Mouse (Mus musculus): ENCODE measurements around the gene Fam129b.

Fam129b gene

DNA sequence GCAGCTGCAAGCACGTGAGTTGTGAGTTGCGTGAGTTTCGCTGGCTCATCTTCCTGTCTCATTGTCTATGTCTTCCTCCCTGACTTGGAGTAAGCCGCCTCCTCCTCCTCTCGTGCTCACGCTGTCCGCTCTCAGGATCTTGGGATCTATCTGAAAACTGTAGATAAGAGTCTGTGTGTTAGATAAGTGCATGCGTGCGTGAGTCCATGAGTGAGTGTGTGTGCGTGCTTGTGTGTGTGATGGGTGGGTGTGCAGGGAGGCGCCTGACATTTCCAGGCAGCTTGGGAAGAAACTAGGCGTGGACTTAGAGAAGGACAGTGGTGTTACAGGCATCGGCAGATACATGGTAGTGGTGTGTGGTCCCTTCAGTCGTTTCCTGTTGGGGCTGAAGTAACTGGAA, 16.6 kb downstream of the Fam129b start:
- DNase-seq (ENCODE audit: low spot score): no peak

DNA sequence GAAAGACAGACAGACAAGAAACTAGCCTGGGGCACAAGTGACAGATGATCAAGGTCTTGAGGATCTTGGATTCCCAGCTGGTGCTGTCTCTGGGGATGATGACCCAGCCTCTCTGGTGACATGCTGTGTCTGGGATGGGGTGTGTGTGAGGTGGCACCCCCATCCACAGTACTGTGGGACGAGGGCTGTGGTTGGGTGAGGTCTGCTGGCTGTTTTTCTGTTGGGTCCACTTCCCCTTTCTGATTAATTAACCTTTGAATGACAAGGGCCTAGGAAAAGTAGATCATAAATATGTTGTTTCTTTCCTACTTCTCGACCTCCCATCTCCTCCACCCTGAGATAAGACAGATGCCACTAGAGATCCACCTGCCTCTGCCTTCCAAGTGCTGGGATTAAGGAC, 18.2 kb downstream of the Fam129b start:
- DNase-seq (ENCODE audit: low spot score): no peak

DNA sequence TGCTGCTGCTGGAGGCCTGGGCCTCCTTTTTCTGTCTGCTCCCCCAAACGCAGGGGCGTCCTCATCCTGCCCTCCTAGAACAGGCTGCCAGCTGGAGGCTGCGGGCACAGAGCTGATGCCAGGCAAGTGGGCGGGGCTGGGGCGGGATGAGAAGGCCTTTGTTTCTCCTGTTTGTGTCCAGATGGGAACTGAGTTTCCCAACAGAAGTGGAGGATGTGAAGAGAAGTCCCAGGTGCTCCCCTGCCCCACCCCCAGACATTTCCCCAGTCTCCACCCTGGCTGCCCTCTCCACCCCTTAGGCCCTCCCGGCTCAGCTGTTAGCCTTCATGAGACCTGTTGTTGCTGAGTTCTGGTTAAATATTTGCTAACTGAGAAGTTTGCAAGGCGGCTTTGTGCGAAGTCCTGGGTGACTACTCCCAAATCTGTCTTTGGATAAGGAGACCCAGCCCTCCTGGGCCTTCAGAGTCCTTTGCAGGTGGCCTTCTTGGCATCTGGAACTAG, 19.7 kb downstream of the Fam129b start:
- DNase-seq (ENCODE audit: low spot score): peak; percentile 46

DNA sequence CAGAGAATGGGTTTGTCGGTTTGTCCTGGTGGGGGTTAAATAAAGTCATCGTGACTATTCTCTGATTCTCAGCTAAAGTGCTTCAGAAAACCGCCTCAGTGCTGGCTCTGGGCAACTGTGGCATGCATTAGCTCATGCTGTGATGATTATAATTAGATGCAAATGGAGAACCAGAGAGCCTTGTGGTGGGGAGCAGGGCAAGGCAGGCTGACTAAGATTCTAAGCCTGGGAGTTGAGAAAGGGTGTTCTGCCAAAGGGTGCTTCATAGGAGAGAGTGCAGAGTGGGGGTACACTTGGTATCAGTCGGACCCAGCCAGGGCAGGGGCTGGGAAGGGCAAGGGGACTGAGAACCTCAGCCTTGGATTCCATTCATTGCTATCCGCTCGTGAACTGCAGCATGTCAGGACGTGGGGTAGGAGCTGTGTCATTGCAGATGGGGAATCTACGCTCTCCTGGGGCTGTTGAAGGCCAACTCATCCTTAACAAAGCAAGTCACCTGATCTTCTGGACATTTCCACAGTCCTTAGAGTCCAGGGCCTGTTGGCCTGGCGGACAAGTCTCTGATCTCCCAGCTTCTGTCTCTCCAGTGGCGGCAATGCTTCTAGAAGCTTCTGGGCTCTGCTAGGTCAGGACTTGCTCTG, 20.7 kb downstream of the Fam129b start:
- no peak for DNase-seq (ENCODE audit: low spot score)

DNA sequence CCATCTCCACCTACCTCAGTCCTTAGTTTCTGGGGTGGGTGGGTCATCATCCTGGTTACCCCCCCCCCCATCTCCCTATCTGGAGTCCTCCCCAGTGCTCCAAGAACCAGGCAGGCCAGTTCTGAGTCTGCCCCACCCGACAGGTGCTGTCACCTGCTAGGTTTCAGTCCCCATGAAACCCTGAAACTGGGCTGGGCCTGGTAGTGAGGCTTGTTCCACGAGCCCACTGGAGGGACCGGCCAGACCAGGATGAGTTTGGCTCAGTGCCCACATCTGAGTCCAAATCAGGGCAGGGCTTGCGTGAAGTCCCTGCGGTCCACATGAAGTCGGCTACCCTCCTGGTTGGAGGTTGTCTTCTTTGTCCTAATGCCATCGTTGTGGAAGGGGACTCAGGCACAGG, 23.1 kb downstream of the Fam129b start:
- DNase-seq (ENCODE audit: low spot score): peak; percentile 47

DNA sequence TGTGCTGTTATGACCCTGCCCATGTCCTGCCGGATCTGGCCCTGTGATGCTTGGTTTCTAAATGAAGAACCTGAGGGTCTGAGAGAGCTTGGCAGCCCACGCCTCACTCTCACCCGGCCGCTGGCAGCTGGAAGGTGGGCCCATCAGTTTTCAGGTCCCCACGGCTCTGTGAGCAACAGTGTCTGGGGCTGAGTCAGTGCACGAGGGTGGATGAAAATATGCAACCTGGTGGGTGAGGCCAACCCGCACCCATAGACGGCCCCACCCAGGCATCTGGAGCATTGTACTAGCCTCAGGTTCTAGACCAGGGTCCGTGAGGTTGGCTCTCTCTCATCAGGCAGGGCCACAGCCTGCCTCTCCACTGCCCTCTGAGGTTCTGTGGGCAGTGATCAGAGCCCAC, 26.2 kb downstream of the Fam129b start:
- no peak for DNase-seq (ENCODE audit: low spot score)

DNA sequence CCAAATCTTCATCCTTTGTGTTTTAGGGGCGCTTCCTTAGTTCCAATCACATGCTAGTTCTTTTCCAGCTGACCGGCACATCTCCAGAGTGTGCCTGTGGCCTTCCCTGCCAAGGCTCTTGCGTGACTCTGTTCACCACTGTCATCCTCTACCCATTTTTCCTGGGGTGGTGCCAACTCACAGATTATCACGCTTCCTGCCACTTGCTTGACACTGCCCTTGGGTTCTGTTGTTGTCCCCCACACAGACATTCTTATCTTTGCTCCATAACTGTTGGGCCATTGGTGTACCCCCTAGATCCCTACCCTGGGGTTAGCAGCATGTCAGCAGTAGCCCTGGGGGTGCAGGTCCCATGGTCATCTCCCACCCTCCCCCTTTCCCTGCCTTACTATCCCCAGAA, 27.6 kb downstream of the Fam129b start:
- no peak for DNase-seq (ENCODE audit: low spot score)

DNA sequence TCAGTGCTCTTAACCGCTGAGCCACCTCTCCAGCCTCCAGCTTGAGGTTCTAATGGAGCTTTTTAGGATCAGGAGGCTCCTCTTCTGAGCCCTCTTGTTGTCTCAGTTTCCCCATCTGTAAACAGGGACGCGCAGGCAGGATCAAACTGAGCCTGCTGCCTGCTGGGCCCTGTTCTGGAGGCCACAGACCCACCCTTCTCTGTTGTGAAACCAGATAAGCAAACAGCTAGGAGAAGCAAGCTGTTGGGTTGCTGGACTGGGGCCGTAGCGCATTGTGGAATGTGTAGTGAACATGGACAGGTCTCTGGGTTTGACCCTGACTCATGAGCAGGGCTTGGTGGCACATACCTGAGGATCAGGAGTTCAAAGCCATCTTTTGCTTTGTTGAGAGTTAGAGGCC, 28.7 kb downstream of the Fam129b start:
- no peak for DNase-seq (ENCODE audit: low spot score)

DNA sequence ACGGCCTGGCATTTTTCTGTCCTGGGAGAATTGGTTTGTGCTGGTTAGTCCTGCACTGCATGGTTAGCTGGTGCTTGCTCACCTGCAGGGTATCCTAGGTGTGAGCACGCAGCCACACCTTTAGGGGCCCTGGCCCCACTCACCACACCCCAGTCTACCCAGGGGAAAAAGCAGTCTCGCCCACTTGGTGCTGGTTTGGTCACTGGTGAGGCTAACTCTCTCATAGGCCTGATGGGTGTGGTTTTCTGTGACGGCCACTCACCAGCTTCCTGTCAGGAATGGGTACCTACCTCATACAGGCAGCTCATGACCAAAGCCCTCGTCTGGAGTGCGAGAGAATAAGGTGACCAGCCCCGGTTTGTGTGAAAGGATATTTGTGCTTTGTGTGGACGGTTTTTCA, 29.4 kb downstream of the Fam129b start:
- no peak for DNase-seq (ENCODE audit: low spot score)

DNA sequence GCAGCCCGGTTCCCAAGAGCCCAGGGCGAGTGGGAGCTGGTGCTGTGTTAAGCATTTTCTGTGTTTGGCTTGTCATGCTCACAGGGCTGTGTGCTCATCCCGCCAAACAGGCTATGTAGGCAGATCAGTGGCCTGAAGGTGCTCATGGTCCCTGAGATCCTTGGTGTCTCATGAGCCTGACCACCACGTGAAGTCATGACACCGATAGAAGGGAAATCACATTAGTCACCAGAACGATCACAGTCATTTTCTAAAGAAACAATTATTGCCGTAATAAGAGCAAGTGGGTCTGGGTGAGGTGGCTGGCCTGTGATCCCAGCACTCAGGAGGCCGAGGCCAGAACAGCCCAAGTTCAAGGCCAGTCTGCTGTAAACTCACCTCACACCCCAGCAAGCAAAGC, 31.5 kb downstream of the Fam129b start:
- no peak for DNase-seq (ENCODE audit: low spot score)

GRCm38 (mm10) chr2:32908272-32908671, 32.4 kb downstream of the Fam129b start:
- no peak for DNase-seq (ENCODE audit: low spot score)

- DNase-seq (ENCODE audit: low spot score): no peak
These were observed 32.9 kb downstream of the Fam129b start for GRCm38 (mm10) chr2:32908796-32909195.

- DNase-seq (ENCODE audit: low spot score): no peak
These were observed 35.8 kb downstream of the Fam129b start for GRCm38 (mm10) chr2:32911639-32912182.

GRCm38 (mm10) chr2:32912210-32912804, 36.4 kb downstream of the Fam129b start:
- peak; percentile 94 for DNase-seq (ENCODE audit: low spot score)

DNA sequence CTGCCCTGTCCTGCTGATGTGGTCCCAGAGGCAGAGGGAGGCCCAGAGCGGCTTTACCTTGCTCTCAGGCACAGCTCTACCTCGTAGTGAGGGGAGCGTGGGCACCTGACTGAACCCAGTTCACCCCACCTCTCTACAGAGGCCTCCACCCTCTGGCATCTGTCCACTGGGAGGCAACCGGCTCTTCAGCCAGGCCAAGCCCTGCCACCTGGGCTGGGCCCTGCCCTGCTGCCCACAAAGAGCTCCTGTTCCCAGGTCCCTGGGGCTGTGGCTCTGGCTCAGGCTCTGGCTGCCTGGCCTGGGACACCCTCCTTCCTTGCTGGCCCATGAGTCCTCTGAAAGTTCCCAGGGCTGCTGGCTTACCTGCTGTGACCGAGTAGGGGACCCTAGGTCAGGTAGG, 38.4 kb downstream of the Fam129b start:
- peak; percentile 53 for DNase-seq (ENCODE audit: low spot score)

GRCm38 (mm10) chr2:32914896-32915295, 39.0 kb downstream of the Fam129b start:
- DNase-seq (ENCODE audit: low spot score): peak; percentile 41

DNA sequence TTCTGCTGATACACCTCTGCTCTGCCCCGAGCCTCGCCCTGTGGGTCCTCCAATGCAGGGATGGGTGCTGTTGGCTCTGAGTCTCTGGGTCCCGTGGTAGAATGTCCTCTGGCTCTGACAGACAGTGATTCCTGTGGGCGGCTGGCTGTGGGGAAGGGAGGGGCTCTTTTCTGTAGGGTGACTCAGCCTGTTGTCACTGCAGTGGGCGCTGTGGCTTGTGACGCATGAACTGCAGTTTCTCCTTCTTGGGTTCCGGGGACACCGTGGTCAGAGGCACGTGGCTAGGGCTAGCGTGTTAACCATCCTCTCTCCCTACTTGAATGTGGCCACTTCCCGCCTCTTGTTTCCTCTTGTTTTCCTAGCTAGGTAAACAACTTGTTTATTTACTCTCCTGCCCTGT, 41.6 kb downstream of the Fam129b start:
- DNase-seq (ENCODE audit: low spot score): peak; percentile 50

DNA sequence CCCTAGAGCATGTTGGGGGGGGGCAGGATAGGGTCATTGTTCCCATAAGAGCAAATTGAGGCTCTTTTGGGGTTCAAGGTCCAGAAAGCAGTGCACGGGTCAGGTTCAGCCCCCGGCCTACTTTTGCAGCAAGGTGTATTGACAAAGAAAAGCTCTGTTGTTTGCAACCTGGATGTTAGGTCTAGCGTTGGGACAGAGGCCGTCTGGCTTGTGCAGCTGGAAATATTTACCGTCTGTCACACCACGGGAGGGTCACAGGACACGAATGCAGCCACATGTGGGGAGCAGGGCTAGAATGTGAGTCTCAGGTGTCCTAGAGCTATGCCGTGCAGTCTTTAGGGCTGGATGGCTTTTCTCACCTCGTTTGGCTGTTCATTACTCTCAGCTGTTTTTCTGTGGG, 42.5 kb downstream of the Fam129b start:
- no peak for DNase-seq (ENCODE audit: low spot score)

- no peak for DNase-seq (ENCODE audit: low spot score)
These were observed 45.3 kb downstream of the Fam129b start for GRCm38 (mm10) chr2:32921235-32921634.

DNA sequence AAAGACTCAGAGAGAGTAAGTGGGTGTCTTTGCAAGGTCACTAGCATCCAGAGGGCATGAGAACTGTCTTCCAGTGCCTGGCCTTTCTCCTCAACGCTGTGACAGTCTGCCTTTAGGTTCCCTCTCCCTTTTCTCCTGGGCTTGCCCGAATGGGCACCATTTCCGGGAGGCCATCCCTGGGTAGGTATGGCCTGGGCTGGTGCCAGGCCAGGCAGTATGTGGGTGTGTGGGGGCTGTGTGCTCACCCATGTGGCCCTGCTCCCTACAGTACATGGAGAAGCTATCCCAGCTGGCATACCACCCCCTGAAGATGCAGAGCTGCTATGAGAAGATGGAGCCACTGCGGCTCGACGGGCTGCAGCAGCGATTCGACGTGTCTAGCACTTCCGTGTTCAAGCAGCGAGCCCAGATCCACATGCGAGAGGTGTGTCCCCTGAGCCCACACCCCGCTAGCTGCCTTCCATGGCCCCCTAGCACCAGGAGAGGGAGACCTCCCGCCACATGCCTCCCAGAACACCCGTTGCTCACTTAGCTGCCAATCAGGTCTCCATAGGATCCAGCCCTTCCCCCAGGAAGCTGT, 46.0 kb downstream of the Fam129b start:
- no peak for DNase-seq (ENCODE audit: low spot score)

GRCm38 (mm10) chr2:32922564-32922963, 46.6 kb downstream of the Fam129b start:
- DNase-seq (ENCODE audit: low spot score): no peak

- no peak for DNase-seq (ENCODE audit: low spot score)
These were observed 47.8 kb downstream of the Fam129b start for GRCm38 (mm10) chr2:32923551-32924250.

Measured in MN1 (cell line).